Mouse (Mus musculus) left cerebral cortex, adult 18-20 months (tissue): ENCODE measurements at regions not wholly inside any gene's neighbourhood (a gene's known extent, or its start where the extent isn't known, plus 50 kb on each side); places are given as distances from the start of the nearest gene placed in this dataset.
A peak's percentile ranks its signal among the peaks of the same experiment; 100 is the strongest.

Source experiments
- DNase-seq, 2 experiments: peaks; one replicate each; pipeline ENCODE4 v3.0.0; 2021 to 2022; ENCODE audit warnings: low spot score in 2 of 2, mixed read lengths in 1 of 2

DNA sequence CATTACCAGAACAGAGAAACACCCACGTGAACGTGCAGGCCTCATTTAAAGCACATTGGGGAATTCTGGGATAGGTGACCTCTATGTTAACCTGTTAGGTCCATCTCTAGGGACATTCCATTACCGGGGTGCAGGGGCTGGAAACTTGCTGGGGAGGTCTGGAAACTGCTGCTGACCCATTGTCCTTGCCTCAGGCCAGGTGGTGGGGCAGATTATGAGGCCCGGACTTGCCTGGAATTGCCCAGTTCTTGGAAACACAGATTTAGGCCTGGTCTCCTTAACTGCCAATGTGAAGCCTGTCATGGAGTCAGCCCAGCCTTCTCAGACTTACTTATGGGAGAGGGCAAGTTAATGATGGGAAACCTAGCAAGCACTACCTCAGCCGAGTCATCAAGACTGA lies 175.3 kb upstream of the Klf7 start:
- DNase-seq, result no peak

DNA sequence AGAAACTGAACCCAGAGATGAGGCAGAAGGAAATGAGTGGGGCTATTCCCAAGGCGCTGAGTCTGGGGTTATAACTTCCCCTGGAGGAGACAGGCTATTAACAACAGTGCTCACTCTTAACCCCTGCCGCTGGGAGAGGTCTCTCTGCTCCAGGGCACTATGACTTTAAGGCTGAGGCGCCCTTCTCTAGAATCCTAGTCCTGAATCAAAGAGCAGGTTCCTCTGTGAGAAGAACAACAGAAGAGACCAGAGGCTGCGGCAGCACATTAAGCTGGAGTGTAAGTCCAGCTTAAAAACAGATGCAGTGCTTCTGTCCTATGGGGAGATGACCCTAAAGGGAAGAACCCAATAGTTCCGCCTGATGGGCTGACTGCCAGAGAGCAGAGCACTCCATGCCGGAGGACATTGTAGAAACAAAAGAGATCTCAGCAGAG lies 173.4 kb upstream of the Klf7 start:
- DNase-seq, result no peak

DNA sequence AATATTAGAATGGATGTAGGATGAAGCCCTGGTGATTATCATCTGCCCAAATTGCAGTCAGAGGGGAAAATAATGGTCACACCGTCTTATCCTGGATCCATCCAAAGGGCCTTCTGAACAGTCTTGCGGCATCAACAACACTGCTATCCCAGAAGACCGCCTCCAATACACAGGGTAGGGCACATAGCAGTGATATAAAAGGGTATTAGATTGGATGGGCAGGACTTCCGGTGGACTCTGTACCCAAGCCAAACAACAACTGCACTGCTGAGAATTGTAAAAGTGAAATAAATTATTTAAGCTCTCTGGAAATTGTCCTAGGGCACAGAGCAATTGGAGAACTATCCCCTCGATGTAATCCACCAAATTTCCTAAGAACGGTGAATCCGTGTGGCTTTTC lies 173.0 kb upstream of the Klf7 start:
- no peak for DNase-seq

DNA sequence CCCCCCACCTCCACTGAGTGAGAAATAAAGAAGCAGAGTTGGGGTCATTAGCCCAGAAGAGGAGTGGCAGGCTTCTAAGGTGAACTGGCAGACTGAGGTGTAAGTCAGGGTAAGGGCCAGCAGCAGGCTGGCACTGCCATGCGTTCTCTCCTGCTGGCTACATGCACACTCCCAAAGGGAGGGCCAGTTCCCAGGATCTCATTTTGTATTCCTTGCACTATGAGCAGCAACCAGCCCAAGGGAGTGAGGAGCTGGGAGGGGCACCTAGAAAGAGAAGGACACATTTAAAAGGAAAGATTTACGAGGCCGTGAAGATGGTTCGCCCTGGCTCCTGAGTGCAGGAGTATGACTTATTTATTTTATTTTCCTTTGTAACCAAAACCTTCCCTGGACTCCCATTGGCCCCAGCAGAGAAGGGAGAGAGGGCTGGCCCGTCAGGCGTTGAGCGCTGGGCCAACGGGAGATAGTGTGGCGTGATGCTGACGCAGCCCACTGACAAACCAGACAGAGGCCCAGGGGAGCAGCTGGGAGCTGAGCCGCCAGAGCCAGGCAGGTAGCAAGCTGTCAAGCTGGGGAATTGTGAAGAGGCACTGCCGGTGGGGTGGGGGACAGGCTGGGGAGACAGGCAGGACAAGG lies 166.8 kb upstream of the Klf7 start:
- DNase-seq, result peak; percentile 12 to 13

DNA sequence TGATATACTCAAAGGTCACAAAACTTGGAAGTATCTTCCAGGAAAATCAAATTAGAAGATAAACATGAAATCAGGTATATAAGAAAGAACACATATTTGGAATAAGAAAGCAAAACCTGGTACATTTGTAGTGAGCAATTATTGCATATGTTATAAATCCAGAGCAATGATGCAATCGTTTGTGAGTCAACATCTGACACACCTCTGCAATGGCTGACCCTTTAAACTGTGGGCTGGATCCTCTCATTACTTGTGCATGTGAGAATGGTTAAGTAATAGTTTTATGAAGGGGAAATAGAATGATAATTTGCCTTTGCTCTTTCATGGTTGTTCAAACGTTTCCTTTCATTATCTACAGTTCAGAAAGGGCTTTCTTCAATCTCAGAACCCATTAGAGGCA lies 165.0 kb upstream of the Klf7 start:
- no peak for DNase-seq

DNA sequence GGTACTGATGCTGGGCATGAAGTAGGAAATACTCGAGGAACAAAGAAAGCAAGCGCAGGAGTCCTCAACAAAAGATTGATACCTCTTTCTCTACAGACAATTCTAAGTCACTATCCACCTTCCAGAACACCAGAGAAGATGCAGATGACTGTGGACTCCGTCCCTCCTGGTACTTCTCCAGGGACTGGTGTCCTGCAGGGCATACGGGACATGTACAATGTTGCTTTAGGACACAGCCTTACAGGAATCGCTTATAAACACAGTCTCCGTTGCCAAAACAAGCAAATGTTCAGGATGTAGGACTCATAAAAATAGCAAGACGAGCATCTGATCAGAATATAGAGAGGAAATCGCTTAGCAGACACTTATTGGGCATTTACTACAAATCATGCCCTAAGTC lies 162.6 kb upstream of the Klf7 start:
- no peak for DNase-seq

DNA sequence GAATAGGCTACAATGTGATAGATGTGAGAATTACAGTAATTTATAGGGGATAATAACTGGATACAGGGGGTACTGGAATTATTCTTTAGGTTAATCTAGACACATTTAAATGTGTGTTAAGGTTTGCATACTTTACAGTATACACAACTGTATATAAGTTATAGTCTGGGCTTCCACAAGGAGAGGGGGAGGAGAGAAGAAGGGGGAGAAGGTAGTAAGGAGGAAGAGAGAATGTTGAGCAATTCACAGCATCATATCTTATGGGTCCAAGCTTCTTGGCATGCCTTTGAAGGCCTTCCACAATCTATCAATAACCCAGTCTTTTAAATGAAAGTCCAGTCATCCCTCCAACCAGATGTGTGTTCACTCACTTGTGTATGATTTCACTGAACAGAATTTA lies 153.8 kb upstream of the Klf7 start:
- DNase-seq, result no peak

DNA sequence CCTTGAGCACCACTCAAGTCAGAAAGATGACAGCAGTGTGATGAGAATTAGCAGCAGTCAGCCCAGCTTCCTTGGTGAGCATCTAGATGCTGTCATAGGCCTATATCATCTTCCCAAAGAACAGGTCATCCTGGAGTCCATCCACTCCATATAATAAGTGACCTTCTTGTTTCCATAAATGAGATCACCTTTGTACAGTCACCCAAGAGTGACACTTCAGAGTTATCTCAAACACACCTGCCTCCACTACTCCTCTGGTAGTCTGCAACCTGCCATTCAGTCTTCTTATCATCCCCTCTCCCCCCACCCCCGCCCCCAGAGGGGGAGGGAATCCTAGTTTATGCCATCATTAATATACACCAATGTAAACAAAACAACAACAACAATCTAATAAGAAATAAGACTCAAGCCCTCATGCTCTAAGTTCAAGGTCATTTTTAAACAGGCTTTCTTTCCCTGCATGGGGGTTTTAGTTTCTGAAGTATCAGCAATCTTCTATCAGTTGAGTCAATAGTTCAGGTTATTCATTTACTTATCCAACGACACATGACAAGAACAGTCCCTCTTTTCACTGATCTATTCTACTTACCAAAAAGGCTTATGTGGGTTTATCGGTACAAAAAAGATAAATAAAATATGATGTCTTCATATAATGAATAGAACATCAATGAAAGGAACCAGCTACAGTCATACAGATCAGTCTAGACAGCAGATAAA lies 153.2 kb upstream of the Klf7 start:
- no peak for DNase-seq

DNA sequence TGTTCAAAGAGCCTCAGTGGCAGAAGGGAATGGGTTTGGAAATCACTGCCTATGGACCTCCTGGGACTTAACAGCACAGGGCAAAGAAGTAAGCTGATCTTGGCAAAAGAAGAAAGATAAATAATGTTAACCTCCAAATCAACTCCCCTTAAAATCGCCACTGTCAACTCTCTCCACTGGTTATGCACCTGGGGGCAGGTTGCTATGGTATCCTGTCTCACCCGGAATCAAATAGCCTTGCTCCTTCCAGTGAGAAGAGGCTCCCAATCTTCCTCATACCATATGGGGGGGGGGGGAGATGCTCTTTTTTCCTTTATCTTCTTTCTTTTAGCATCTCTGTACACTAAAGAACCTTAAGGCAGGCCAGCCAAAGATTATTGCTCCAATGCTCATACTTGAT lies 135.2 kb upstream of the Klf7 start:
- no peak for DNase-seq

DNA sequence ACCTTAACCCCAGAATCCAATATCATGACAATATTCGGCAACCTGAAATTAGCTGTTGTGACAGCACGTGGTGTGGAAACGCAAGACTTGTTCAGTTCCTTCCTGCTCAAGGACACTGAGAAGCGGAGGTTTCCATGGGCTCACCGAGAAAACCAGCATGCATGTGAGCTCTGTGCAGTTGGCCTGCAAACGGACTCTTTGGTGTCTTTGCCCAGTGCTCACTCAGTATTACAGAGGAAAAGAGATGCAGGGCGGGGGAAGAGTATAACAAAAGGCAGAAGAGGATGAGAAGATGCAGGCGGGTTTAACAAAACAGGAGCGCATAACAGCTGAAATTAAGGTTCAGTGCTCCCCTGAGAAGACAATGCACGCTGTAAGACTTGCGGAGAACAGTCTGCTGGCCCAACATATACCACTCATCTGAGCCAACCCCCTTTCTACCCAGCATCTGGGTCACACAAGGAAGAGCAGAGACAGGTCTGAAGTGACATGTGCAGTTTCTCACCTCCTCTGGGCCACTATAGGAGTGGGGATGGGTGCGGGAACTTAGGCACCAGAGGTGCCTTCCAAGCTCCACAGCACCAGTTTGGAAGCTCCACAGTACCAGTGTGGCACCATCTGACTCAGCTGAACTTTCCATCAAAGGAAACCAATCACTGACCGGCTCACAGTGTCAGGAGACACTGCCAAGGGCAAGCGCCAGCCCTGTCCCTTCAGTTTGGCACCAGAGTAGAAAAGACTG lies 133.6 kb upstream of the Klf7 start:
- peak in 1 of 2 experiments; percentile 2 for DNase-seq

DNA sequence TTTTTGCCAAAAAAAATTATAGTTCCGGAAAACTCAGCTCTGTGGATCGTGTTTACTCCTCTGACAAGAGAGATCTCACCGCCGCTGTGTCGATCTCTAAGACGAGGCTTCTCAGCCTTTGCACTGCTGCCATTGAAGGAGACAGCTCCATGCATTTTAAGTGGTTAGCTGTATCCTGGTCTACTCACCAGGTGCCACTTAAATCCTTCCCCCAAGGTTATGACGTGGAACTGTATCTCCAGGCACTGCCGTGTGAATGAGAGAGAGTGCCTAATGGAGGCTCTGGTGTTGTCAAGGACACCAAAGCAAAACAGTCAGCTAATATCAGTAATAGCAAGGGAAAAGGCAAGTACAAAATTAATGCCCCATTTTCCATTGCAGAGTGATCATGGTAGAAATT lies 132.6 kb upstream of the Klf7 start:
- no peak for DNase-seq

DNA sequence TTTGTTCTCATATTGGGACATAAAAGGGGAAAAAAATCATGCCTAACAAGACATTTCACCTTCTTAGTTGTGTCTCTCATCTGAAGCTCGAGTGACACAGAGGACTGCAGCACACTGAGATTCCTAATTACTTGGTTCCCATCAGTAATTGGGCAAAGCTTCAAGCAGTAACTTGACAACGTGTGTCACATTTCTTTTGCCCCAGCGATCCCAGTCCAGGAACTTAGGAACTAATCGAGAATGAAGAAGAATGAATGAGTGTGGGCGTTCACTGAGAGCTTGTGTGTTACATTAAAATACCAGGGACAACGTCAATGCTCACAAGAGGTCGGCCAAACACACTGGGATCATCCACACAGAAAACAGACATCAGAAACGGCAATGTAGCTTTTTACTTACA lies 131.9 kb upstream of the Klf7 start:
- no peak for DNase-seq

DNA sequence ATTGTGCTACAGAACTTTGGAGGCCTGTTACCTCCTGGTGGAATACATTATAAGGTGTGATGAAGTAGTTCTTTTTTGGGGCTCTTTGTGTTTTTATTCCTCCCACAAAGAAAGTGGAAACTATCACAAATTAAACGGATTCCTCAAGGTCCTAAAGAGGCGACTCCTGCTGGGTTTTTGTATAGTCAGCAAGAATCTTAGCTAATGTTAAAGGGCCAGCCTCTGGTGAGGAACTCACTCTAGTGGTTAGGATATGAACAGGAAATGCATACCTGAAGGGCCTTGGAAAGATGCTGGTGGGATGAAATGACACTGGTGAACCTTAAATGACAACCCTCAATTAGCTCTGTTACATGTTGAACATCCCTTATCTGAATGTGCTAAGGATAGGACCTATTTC lies 120.3 kb upstream of the Klf7 start:
- no peak for DNase-seq

DNA sequence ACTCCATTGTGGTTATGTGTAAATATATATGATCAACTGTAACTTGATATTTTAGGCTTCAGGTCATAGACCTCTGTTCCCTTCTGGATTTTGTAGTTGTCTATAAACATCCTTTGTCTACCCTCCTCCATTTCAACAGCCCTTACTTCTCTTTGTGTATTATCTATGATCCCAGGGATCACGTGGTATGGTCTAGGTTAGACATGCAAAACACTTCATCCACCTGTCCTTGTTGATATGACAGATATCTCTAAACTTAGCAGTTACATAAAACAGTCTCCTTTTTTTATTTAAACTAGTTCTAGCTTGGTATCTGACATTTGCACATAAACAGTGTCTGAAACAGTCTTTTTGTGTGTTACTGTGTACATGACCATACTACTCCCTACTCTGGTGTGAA lies 107.6 kb upstream of the Klf7 start:
- DNase-seq, result no peak

DNA sequence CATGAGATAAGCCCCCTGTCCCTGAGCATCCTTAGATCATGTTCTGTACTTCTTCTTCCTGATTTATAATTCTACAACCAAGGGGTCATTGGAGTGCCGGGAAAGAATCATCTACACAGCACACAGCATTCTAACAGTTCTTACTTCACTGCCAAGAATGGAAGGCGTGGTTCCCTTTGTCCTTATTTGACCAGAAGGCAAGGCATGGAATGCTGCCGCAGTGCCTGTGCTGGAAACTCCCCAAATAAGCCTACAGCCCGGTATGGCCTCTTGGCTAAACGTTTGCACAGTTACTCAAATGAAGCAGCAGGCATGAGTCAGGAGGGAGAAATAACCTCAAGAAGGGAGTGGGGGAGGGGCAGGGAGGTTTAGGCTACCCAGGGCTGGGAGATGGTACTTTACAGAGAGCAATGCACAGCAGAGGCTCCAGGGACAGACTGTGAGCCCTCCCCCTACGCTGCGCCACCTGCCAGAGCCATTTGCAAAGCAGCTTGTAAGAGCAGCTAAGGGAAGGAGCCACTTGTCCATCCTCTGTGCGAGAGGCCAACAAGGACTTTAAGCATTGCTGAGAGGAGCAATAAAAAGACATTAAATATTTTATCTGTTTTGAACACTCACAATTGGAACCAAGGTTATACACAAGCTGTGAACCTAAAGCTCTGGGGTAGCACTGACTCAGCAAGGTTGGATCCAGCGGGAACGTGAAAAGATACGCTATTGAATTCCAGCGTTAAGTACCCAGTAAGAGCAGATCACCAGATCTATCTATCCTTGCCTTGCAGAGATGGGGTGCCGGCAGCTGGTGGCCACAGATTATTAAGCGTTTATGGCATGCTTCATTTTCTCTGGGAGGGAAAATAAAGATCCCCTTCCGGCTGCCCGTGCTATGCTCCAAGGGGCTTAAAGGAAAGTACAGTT lies 104.2 kb upstream of the Klf7 start:
- peak; percentile 63 to 66 for DNase-seq

DNA sequence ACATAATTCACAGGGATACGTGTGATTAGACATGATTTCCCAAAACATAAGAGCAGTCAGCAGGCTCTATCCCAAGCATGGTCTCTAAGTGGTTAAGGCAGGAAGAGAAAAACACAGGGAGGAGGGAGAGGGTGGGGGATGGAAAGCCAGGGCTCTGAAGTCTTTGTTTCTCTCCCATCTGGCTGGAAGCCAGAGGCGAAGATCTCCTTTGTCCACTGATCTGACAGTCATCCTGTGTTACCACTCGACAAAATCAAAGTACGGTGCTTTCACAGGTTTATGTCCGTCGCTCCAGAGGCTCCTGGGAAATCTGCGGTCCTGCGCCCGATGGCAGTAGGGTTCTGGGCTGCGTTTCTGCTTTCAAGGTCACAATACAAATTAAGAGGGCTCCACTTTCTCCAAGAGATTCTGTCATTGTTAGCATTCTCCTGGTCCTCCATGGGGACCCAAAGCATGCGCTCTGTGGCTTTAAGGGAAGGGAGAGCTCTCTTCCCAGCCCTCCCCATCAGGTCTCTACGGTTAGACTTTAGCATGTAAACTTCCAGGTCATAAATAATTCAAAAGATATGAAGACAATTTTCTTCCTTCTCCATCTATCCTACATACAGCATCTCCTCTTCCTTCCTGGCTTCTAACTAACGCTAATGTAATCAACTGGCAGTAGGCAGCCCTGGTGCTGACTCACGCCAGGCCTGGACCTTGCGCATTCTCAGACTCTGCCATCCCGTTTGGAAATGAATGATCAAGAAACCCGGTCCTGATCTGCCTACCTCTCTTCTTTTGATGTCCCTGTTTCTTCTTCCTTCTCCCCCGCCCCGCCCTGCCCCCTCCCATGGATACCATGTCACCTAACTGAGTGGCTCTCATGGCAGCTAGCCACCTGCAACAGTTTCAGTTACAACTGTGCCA lies 102.0 kb upstream of the Klf7 start:
- DNase-seq, result no peak

DNA sequence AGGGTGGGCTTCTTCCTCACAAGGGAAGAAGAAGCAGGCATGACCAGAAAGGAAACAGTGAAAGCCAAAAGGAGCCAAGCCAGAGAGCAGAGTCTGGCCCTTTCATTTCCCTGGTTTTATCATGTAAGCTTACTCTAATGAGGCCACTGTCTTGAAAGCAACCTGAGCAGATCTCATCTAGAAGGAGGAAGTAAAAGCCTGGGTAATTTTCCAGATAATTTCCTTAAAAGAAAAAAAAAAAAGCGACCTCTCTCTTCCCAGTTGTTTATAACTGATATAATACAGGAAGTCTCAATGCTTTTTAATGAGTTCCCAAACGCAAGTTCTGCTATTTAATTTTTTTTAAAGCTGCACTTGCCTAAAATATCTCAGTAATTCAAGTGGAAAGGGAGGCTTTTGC lies 100.4 kb upstream of the Klf7 start:
- no peak for DNase-seq

DNA sequence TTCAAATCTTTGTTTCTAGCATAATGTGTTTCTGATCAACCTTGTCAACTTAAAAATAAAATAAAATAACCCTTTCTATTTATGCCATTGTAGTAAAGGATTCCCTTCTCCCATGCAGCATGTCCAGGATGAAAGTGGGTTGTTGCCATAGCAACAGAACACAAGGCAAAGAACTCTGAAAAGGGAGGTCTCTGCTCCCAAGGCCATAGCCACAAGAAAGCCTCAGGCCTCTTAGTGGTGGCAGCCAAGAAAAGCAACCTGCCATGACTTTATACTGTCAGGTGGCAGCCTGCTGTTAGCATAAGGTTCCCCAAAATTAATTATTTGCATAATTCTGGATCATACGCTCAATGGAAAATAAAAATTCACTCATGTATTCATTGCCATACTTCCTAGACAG lies 98.4 kb upstream of the Klf7 start:
- DNase-seq, result no peak

DNA sequence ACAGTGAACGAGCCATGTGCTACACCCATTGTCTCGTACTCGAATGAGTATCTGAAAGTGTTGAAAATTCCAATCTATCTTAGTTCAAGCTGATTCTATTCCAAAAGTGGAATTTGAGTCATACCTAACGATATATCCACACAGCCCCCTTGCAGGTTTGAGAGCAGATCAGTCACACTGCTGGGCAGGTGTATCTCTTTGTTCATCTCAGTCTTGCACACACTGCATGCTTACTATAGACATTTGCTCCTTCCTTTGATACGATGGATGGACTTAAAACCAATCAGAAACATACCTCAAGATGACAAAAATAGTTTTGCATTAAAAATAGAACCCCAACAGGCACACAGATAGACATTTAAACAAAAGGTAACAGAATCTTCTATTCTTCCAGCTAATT lies 98.0 kb upstream of the Klf7 start:
- DNase-seq, result no peak

DNA sequence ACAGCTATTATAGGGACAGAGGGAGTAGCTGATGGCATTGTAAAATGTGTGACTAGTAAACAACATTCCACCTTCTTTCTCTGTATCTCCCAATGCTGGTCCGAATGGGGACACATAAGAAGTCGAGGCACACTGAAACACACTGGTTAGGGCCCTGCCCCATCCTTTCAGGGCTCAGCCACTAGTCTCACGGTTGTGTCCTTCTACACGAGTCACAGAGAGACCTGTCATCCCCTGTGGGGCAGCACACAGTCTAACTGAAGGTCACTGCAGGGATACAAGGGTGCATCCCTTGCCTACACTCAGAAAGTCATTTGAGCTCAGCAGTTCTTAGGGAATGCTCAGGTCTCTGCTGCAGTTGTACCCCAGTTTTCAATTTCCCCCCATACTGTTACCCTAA lies 93.6 kb upstream of the Klf7 start:
- DNase-seq, result no peak
